Mouse (Mus musculus): ENCODE measurements around the gene Sirt5.

DNA sequence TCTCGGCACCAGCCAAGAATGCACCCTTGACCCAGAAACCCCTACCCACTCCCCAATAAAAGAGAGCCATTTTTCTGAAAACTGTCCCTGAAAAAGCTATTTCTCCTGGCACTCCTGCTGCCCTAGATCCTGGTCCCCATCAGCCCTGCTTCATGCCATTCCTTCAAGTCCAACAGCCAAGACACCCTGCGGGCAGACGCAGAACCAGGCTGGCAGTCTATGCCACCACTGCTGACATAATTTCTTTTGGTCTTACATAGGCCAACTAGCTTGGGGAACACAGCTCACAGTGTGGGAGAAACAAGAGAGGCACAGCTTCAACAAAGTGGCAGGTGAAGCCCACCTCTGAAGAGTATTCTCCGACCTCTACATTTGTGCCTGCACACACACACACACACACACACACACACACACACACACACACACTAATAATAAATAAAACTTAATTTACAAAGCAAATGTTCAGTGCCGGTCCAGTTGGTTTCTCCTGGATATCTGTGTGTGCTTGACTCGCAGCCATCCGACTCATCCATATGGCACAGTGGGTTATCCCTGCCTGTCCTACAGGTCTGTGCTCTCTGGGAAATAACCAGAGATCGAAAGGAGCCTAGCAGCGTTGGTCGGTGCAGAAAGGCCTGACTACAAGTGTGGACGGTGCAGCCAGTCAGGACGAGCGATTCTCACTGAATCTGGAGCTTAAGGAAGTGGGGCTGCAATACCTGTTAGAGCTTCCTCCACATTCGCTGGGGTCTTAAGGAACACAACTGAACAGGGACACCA, 8.8 kb upstream of the Sirt5 start:
- TF ChIP-seq CTCF (IDR thresholded peaks at IDR 0.05; ENCODE audit: borderline replicate concordance, insufficient read depth, low read depth, low read length): no peak
- TF ChIP-seq POLR2A (IDR thresholded peaks at IDR 0.05; ENCODE audit: borderline replicate concordance, insufficient read depth, low read length): no peak
